Mouse (Mus musculus): ENCODE measurements around the gene 1700021F05Rik. TPM values are rescaled to one million over a fixed set of nuclear protein-coding genes. Genes with fewer than 3 reads are reported as not detected.

The 1700021F05Rik gene
- polyA plus RNA-seq, 1 experiment from 2014 or later: 84.7 TPM

GRCm38 (mm10) chr10:43574352-43574751 is 33.6 kb upstream of the 1700021F05Rik start:
- no peaks in the 10 kb centered on the region for H3K27me3 ChIP-seq (ENCODE audit: insufficient read depth, low read length)
- WGBS: 95% methylated on average over 2 of the region's 2 CpGs
- H3K4me1 ChIP-seq (replicated peaks; ENCODE audit: insufficient read depth, low read length): no peaks in the 10 kb centered on the region
- no peak overlapping the region for H3K4me3 ChIP-seq (replicated peaks; ENCODE audit: low read depth, low read length)
- ATAC-seq (replicated peaks; ENCODE audit: low FRiP score, low read depth) (no peak), DNase-seq (ENCODE audit: low spot score) (no peak)
- TF ChIP-seq CTCF (IDR thresholded peaks at IDR 0.05; ENCODE audit: low read depth): no peak
- H3K9me3 ChIP-seq (replicated peaks; ENCODE audit: low read length): 0 out of 2 replicates have a peak, but pooled peaks cover 6% of the 10 kb centered on the region
- H3K27ac ChIP-seq: no peak overlapping the region
- no peaks in the 10 kb centered on the region for H3K36me3 ChIP-seq (ENCODE audit: insufficient read depth, low read length)
- no peak overlapping the region for H3K4me2 ChIP-seq (ENCODE audit: low read length)
- no peak overlapping the region for H3K9ac ChIP-seq (ENCODE audit: low read depth, low read length)

GRCm38 (mm10) chr10:43561311-43561710 is 20.5 kb upstream of the 1700021F05Rik start:
- WGBS: 93% methylated on average over 2 of the region's 2 CpGs
- TF ChIP-seq CTCF (IDR thresholded peaks at IDR 0.05; ENCODE audit: low read depth): 0 out of 2 replicates have a peak, but pooled peaks have one; percentile 9
- Histone ChIP-seq H3K4me1 (replicated peaks; ENCODE audit: insufficient read depth, low read length) (no peaks in the 10 kb centered on the region), H3K9ac (ENCODE audit: low read depth, low read length) (no peak overlapping the region), H3K9me3 (replicated peaks; ENCODE audit: low read length) (no peaks in the 10 kb centered on the region), H3K36me3 (ENCODE audit: insufficient read depth, low read length) (no peaks in the 10 kb centered on the region), H3K27ac (no peak overlapping the region), H3K4me3 (replicated peaks; ENCODE audit: low read depth, low read length) (no peak overlapping the region), H3K27me3 (ENCODE audit: insufficient read depth, low read length) (no peaks in the 10 kb centered on the region), H3K4me2 (ENCODE audit: low read length) (no peak overlapping the region)
- ATAC-seq (replicated peaks; ENCODE audit: low FRiP score, low read depth) (no peak), DNase-seq (ENCODE audit: low spot score) (no peak)

- 41% methylated on average over 2 of the region's 2 CpGs for WGBS
- Histone ChIP-seq H3K9me3 (replicated peaks; ENCODE audit: low read length) (no peaks in the 10 kb centered on the region), H3K27ac (no peak overlapping the region), H3K4me2 (ENCODE audit: low read length) (no peak overlapping the region), H3K36me3 (ENCODE audit: insufficient read depth, low read length) (no peaks in the 10 kb centered on the region), H3K27me3 (ENCODE audit: insufficient read depth, low read length) (no peaks in the 10 kb centered on the region), H3K9ac (ENCODE audit: low read depth, low read length) (no peak overlapping the region), H3K4me1 (replicated peaks; ENCODE audit: insufficient read depth, low read length) (no peaks in the 10 kb centered on the region), H3K4me3 (replicated peaks; ENCODE audit: low read depth, low read length) (no peak overlapping the region)
- no peak for DNase-seq (ENCODE audit: low spot score)
- ATAC-seq (replicated peaks; ENCODE audit: low FRiP score, low read depth): no peak
- TF ChIP-seq CTCF (IDR thresholded peaks at IDR 0.05; ENCODE audit: low read depth): peak; percentile 50
These were observed 20.0 kb upstream of the 1700021F05Rik start for GRCm38 (mm10) chr10:43560765-43561164.

- ATAC-seq (replicated peaks; ENCODE audit: low FRiP score, low read depth): no peak
- Histone ChIP-seq H3K36me3 (ENCODE audit: insufficient read depth, low read length) (no peaks in the 10 kb centered on the region), H3K4me3 (replicated peaks; ENCODE audit: low read depth, low read length) (no peak overlapping the region), H3K27ac (no peak overlapping the region), H3K27me3 (ENCODE audit: insufficient read depth, low read length) (no peaks in the 10 kb centered on the region), H3K4me2 (ENCODE audit: low read length) (no peak overlapping the region), H3K4me1 (replicated peaks; ENCODE audit: insufficient read depth, low read length) (no peaks in the 10 kb centered on the region), H3K9ac (ENCODE audit: low read depth, low read length) (no peak overlapping the region), H3K9me3 (replicated peaks; ENCODE audit: low read length) (no peaks in the 10 kb centered on the region)
- WGBS: 55% methylated on average over 11 of the region's 11 CpGs
- TF ChIP-seq CTCF (IDR thresholded peaks at IDR 0.05; ENCODE audit: low read depth): no peak
- no peak for DNase-seq (ENCODE audit: low spot score)
These were observed 18.5 kb upstream of the 1700021F05Rik start for GRCm38 (mm10) chr10:43559313-43559712.

- H3K27me3 ChIP-seq (ENCODE audit: insufficient read depth, low read length): no peaks in the 10 kb centered on the region
- H3K9me3 ChIP-seq (replicated peaks; ENCODE audit: low read length): no peaks in the 10 kb centered on the region
- no peak for TF ChIP-seq CTCF (IDR thresholded peaks at IDR 0.05; ENCODE audit: low read depth)
- no peak overlapping the region for H3K4me3 ChIP-seq (replicated peaks; ENCODE audit: low read depth, low read length)
- DNase-seq (ENCODE audit: low spot score) (no peak), ATAC-seq (replicated peaks; ENCODE audit: low FRiP score, low read depth) (no peak)
- 83% methylated on average over 5 of the region's 5 CpGs for WGBS
- H3K36me3 ChIP-seq (ENCODE audit: insufficient read depth, low read length): no peaks in the 10 kb centered on the region
- no peaks in the 10 kb centered on the region for H3K4me1 ChIP-seq (replicated peaks; ENCODE audit: insufficient read depth, low read length)
- no peak overlapping the region for H3K4me2 ChIP-seq (ENCODE audit: low read length)
- H3K27ac ChIP-seq: no peak overlapping the region
- H3K9ac ChIP-seq (ENCODE audit: low read depth, low read length): no peak overlapping the region
These were observed 16.9 kb upstream of the 1700021F05Rik start for GRCm38 (mm10) chr10:43557630-43558165.

GRCm38 (mm10) chr10:43551388-43551787 is 10.6 kb upstream of the 1700021F05Rik start:
- Histone ChIP-seq H3K4me3 (replicated peaks; ENCODE audit: low read depth, low read length) (no peak overlapping the region), H3K9ac (ENCODE audit: low read depth, low read length) (no peak overlapping the region), H3K9me3 (replicated peaks; ENCODE audit: low read length) (no peaks in the 10 kb centered on the region), H3K4me1 (replicated peaks; ENCODE audit: insufficient read depth, low read length) (no peaks in the 10 kb centered on the region), H3K27ac (no peak overlapping the region), H3K27me3 (ENCODE audit: insufficient read depth, low read length) (no peaks in the 10 kb centered on the region), H3K4me2 (ENCODE audit: low read length) (no peak overlapping the region), H3K36me3 (ENCODE audit: insufficient read depth, low read length) (no peaks in the 10 kb centered on the region)
- no peak for TF ChIP-seq CTCF (IDR thresholded peaks at IDR 0.05; ENCODE audit: low read depth)
- DNase-seq (ENCODE audit: low spot score) (no peak), ATAC-seq (replicated peaks; ENCODE audit: low FRiP score, low read depth) (no peak)
- 42% methylated on average over 3 of the region's 3 CpGs for WGBS

- TF ChIP-seq CTCF (IDR thresholded peaks at IDR 0.05; ENCODE audit: low read depth): no peak
These were observed 10.1 kb upstream of the 1700021F05Rik start for GRCm38 (mm10) chr10:43550923-43551322.

More at GRCm38 (mm10) chr10:43550923-43551322, 10.1 kb upstream of the 1700021F05Rik start:
- DNase-seq (ENCODE audit: low spot score) (no peak), ATAC-seq (replicated peaks; ENCODE audit: low FRiP score, low read depth) (no peak; the same call in 1 of the 2 replicates)
- no peak overlapping the region for H3K4me3 ChIP-seq (replicated peaks; ENCODE audit: low read depth, low read length)
- H3K27me3 ChIP-seq (ENCODE audit: insufficient read depth, low read length): no peaks in the 10 kb centered on the region
- no peak overlapping the region for H3K9ac ChIP-seq (ENCODE audit: low read depth, low read length)
- no peak overlapping the region for H3K4me2 ChIP-seq (ENCODE audit: low read length)
- no peaks in the 10 kb centered on the region for H3K9me3 ChIP-seq (replicated peaks; ENCODE audit: low read length)
- H3K4me1 ChIP-seq (replicated peaks; ENCODE audit: insufficient read depth, low read length): no peaks in the 10 kb centered on the region
- no peak overlapping the region for H3K27ac ChIP-seq
- no peaks in the 10 kb centered on the region for H3K36me3 ChIP-seq (ENCODE audit: insufficient read depth, low read length)
- 17% methylated on average over 3 of the region's 3 CpGs for WGBS
